Mouse (Mus musculus) limb, embryonic 14.5 days (tissue): ENCODE data around the gene Ifi214. TPM values are rescaled to one million over a fixed set of nuclear protein-coding genes. Genes with fewer than 3 reads are reported as not detected.
"Not testable (repeated sequence)": the region's sequence is repeated elsewhere in the genome, so short reads cannot be mapped to it uniquely, and the experiment has no call there.

Experiments
- ATAC-seq: fragments of 200-750 bp; cut with Nextera tagmentation; 2 replicates; pipeline ENCODE4 v1.8.0; 2017; ENCODE audit warnings: low read depth, moderate number of reproducible peaks, moderate TSS enrichment; ENCODE audit not compliant: low FRiP score
- DNase-seq: peaks from one replicate; pipeline ENCODE4 v3.0.0-alpha.2; 2015; ENCODE audit warnings: low spot score
- H3K27ac ChIP-seq: fragments of 300-500 bp; sonication (generic); replicated peaks from 2 replicates; pipeline ENCODE4 v1.5.1; 2014; ENCODE audit warnings: low read depth, mild to moderate bottlenecking, low read length, moderate library complexity, mixed read lengths
- H3K27me3 ChIP-seq: fragments of 300-500 bp; sonication (generic); 2 replicates; pipeline ENCODE4 v1.6.1; 2014; ENCODE audit warnings: low read length, mixed read lengths; ENCODE audit not compliant: control insufficient read depth, insufficient read depth
- H3K36me3 ChIP-seq: fragments of 300-500 bp; sonication (generic); 2 replicates; pipeline ENCODE4 v1.6.1; 2014; ENCODE audit warnings: mild to moderate bottlenecking, low read length, moderate library complexity, mixed read lengths; ENCODE audit not compliant: control insufficient read depth, insufficient read depth
- H3K4me1 ChIP-seq: fragments of 300-500 bp; sonication (generic); 2 replicates; pipeline ENCODE4 v1.6.1; 2014; ENCODE audit warnings: antibody characterized with exemption, low read length, mixed read lengths; ENCODE audit not compliant: control insufficient read depth, insufficient read depth
- H3K4me2 ChIP-seq: fragments of 300-500 bp; sonication (generic); replicated peaks from 2 replicates; pipeline ENCODE4 v1.6.1; 2014; ENCODE audit warnings: low read depth, mild to moderate bottlenecking, low read length, moderate library complexity; ENCODE audit not compliant: severe bottlenecking
- H3K4me3 ChIP-seq: fragments of 300-500 bp; sonication (generic); replicated peaks from 2 replicates; pipeline ENCODE4 v1.5.1; 2014; ENCODE audit warnings: low read length
- H3K9ac ChIP-seq: fragments of 300-500 bp; sonication (generic); 2 replicates; pipeline ENCODE4 v1.6.1; 2014; ENCODE audit warnings: mild to moderate bottlenecking, low read depth, low read length, moderate library complexity; ENCODE audit not compliant: severe bottlenecking
- H3K9me3 ChIP-seq: fragments of 300-500 bp; sonication (generic); 2 replicates; pipeline ENCODE4 v1.6.1; 2016; ENCODE audit warnings: low read length; ENCODE audit not compliant: control insufficient read depth
- POLR2A ChIP-seq: fragments of 200-500 bp; IDR thresholded peaks from 2 replicates; pipeline ENCODE4 v1.8.0; 2012; ENCODE audit warnings: inconsistent platforms, mild to moderate bottlenecking, moderate library complexity, borderline replicate concordance; ENCODE audit not compliant: insufficient read depth, insufficient read length; ENCODE audit errors: extremely low read depth
- WGBS: fragments of 180-500 bp; shearing (Covaris S2); extraction: QIAGEN DNeasy Blood & Tissue Kit; methylation state at CpG from one replicate; pipeline ENCODE4 v1.1.7; 2014; 5-methylcytosine and 5-hydroxymethylcytosine counted together
- microRNA-seq: library from miRNA; unstranded; fragments of <30 nt; microRNA quantifications from one replicate; pipeline ENCODE4, GENCODE M21; 2016
- polyA plus RNA-seq, 2 experiments: library from polyadenylated mRNA; depleted of rRNA in 1 of 2; stranded (reverse) in 1 of 2; unstranded in 1 of 2; fragments of >200 nt; fragmentation: Nextera tagmentation in 1 of 2; extraction: Ambion mirVana in 1 of 2; gene quantifications; 2 replicates each; pipeline versions ENCODE4 v1.2.1 to v1.2.3; 2012 to 2014

Ifi214 gene
- polyA plus RNA-seq, 2 experiments: not detected

- no peaks in the 10 kb centered on the region for H3K4me1 ChIP-seq
- no peaks in the 10 kb centered on the region for H3K9me3 ChIP-seq
- H3K27me3 ChIP-seq: no peaks in the 10 kb centered on the region
- no peaks in the 10 kb centered on the region for H3K36me3 ChIP-seq
- H3K27ac ChIP-seq: no peak overlapping the region
- no peak overlapping the region for H3K4me3 ChIP-seq
- H3K9ac ChIP-seq: no peak overlapping the region
- no peak overlapping the region for H3K4me2 ChIP-seq
- ATAC-seq (no peak), DNase-seq (no peak)
- TF ChIP-seq POLR2A: no peak
Measured at GRCm38 (mm10) chr1:173521452-173521851, 14.3 kb downstream of the Ifi214 start.

GRCm38 (mm10) chr1:173510595-173510994 is 25.2 kb downstream of the Ifi214 start:
- not testable (repeated sequence) for H3K4me3 ChIP-seq, H3K4me2 ChIP-seq, H3K27me3 ChIP-seq, H3K9me3 ChIP-seq, H3K27ac ChIP-seq, H3K9ac ChIP-seq, ATAC-seq, H3K36me3 ChIP-seq, H3K4me1 ChIP-seq, DNase-seq
- 90% methylated on average over 2 of the region's 2 CpGs for WGBS

GRCm38 (mm10) chr1:173491483-173491882 is 44.3 kb downstream of the Ifi214 start:
- not testable (repeated sequence) for H3K36me3 ChIP-seq, H3K4me2 ChIP-seq

GRCm38 (mm10) chr1:173490812-173491480 is 44.8 kb downstream of the Ifi214 start, which contains the start of gene Ifi206:
Gene Ifi206, minus strand, starts transcription at chr1:173491041.
- 73% methylated on average over 3 of the region's 3 CpGs for WGBS
- not testable (repeated sequence) for ATAC-seq

More at GRCm38 (mm10) chr1:173491483-173491882, 44.3 kb downstream of the Ifi214 start:
- not testable (repeated sequence) for H3K4me3 ChIP-seq, H3K4me1 ChIP-seq, DNase-seq, H3K9ac ChIP-seq, H3K27me3 ChIP-seq, H3K9me3 ChIP-seq, H3K27ac ChIP-seq, ATAC-seq

GRCm38 (mm10) chr1:173481182-173481574 is 54.6 kb downstream of the Ifi214 start:
- not testable (repeated sequence) for H3K4me2 ChIP-seq, ATAC-seq, H3K27ac ChIP-seq, H3K36me3 ChIP-seq, H3K9ac ChIP-seq, H3K4me1 ChIP-seq, H3K4me3 ChIP-seq, H3K9me3 ChIP-seq, H3K27me3 ChIP-seq, DNase-seq
- WGBS: 64% methylated on average over 3 of the region's 3 CpGs

More at GRCm38 (mm10) chr1:173490812-173491480, 44.8 kb downstream of the Ifi214 start, which contains the start of gene Ifi206:
- not testable (repeated sequence) for H3K27me3 ChIP-seq, H3K4me2 ChIP-seq, H3K9ac ChIP-seq, DNase-seq, H3K36me3 ChIP-seq, H3K27ac ChIP-seq, H3K4me3 ChIP-seq, H3K4me1 ChIP-seq, H3K9me3 ChIP-seq

- H3K36me3 ChIP-seq, H3K4me1 ChIP-seq, H3K9ac ChIP-seq, H3K27ac ChIP-seq, H3K4me2 ChIP-seq, H3K4me3 ChIP-seq, DNase-seq, ATAC-seq, H3K9me3 ChIP-seq, H3K27me3 ChIP-seq: not testable (repeated sequence)
- WGBS: 75% methylated on average over 5 of the region's 5 CpGs
Measured at GRCm38 (mm10) chr1:173480399-173481181, 55.2 kb downstream of the Ifi214 start.

Small RNAs within 50 kb of the gene (microRNA-seq; reads per million reads assigned to microRNA genes)
- gene Gm44481: not detected

Other genes with a start within 250 kb of the Ifi214 start
- 2.1 and 2.2 TPM in 2 replicates for gene Ackr1, start 202.2 kb downstream of the Ifi214 start, polyA plus RNA-seq (2012; rRNA removed)
- 1.1 TPM in 2 replicates for gene Ackr1, start 202.2 kb downstream of the Ifi214 start, polyA plus RNA-seq (2014; fragmentation: Nextera tagmentation; extraction: Ambion mirVana)
- 1.1 and 1.8 TPM in 2 replicates for gene Aim2, start 185.1 kb downstream of the Ifi214 start, polyA plus RNA-seq (2012; rRNA removed)
- 0.80 and 1.2 TPM in 2 replicates for gene Aim2, start 185.1 kb downstream of the Ifi214 start, polyA plus RNA-seq (2014; fragmentation: Nextera tagmentation; extraction: Ambion mirVana)
- 4.7 and 6.1 TPM in 2 replicates for gene Cadm3, start 168.3 kb downstream of the Ifi214 start, polyA plus RNA-seq (2012; rRNA removed)
- 2.0 and 2.2 TPM in 2 replicates for gene Cadm3, start 168.3 kb downstream of the Ifi214 start, polyA plus RNA-seq (2014; fragmentation: Nextera tagmentation; extraction: Ambion mirVana)
- 0.11 and 0.18 TPM in 2 replicates for gene Ifi206, start 44.9 kb downstream of the Ifi214 start, polyA plus RNA-seq (2012; rRNA removed)
- gene Ifi206, start 44.9 kb downstream of the Ifi214 start, polyA plus RNA-seq (2014; fragmentation: Nextera tagmentation; extraction: Ambion mirVana): 0.07 and 0.10 TPM in 2 replicates
- gene Ifi213, start 63.3 kb upstream of the Ifi214 start, polyA plus RNA-seq (2012; rRNA removed): 0.04 and 0.10 TPM in 2 replicates
- gene Ifi213, start 63.3 kb upstream of the Ifi214 start, polyA plus RNA-seq (2014; fragmentation: Nextera tagmentation; extraction: Ambion mirVana): not detected in 2 replicates
- gene Ifi209, start 95.0 kb upstream of the Ifi214 start, polyA plus RNA-seq (2012; rRNA removed): 0.14 and 0.15 TPM in 2 replicates
- gene Ifi209, start 95.0 kb upstream of the Ifi214 start, polyA plus RNA-seq (2014; fragmentation: Nextera tagmentation; extraction: Ambion mirVana): 0.17 and 0.19 TPM in 2 replicates
- gene Ifi208, start 137.7 kb upstream of the Ifi214 start, polyA plus RNA-seq (2012; rRNA removed): 0.03 TPM in 1 of 2 replicates, not detected in the other
- not detected in 2 replicates for gene Ifi208, start 137.7 kb upstream of the Ifi214 start, polyA plus RNA-seq (2014; fragmentation: Nextera tagmentation; extraction: Ambion mirVana)
- gene Ifi207, start 205.8 kb upstream of the Ifi214 start, polyA plus RNA-seq (2012; rRNA removed): 2.6 and 2.8 TPM in 2 replicates
- gene Ifi207, start 205.8 kb upstream of the Ifi214 start, polyA plus RNA-seq (2014; fragmentation: Nextera tagmentation; extraction: Ambion mirVana): 1.1 and 1.5 TPM in 2 replicates
- 0.83 and 1.5 TPM in 2 replicates for gene Ifi204, start 231.0 kb upstream of the Ifi214 start, polyA plus RNA-seq (2012; rRNA removed)
- gene Ifi204, start 231.0 kb upstream of the Ifi214 start, polyA plus RNA-seq (2014; fragmentation: Nextera tagmentation; extraction: Ambion mirVana): 2.1 and 2.2 TPM in 2 replicates